Mouse (Mus musculus) layer of hippocampus, adult 8-10 months (tissue): ENCODE results near the gene Rab11fip3. TPM values are rescaled to one million over a fixed set of nuclear protein-coding genes. Genes with fewer than 3 reads are reported as not detected.

Experiments
- DNase-seq, 2 experiments: peaks; one replicate each; pipeline ENCODE4 v3.0.0; 2022; ENCODE audit warnings: low spot score in 2 of 2
- total RNA-seq, 4 experiments: library from RNA; stranded (reverse); gene quantifications; 2 replicates each; pipeline ENCODE4 v1.2.4; 2022

Rab11fip3 gene
- total RNA-seq, 4 experiments from 2014 or later: 96.5 to 113 (median 102) TPM

DNA sequence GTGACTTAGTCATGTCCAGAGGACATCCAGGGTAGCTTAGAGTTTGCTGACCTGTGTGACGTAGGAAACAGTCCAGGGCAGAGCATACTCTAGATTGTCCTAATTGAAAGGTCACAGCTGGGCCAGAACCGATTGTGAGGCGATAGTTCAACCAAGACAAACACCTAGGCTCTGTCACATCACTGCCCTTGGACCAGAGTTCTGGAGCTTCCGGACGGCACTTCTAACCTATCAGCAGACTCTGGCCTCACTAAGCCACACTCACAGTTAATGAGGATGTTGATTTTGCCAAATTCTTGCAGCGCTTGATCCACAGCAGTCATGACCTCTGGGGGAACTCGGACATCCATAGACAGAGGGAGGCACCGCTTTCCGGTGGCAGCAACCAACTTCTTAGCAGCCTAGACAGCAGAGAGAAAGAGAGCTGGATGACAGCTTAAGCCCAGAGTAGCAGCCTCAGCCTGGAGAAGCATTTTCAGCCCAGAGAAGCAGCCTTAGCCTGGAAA is 17.8 kb upstream of the Rab11fip3 start:
- no peak for DNase-seq

DNA sequence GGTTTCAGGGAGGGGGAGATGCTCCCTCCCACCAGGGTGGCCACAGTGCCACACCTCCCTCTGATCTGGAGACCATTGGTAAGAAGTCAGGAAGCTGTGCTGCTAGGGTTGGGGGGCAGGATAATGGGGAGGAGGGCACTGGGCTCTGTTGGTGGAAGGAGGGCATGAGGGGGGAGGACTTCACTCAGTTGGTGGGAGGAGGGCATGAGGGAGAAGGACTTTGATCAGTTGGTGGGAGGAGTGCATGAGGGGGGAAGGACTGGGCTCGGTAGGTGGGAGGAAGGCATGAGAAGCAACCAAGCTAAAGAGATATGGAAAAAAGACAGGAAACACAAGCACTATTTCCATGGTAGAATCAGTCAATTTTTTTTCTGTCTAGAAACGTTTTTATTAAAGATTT is 11.5 kb upstream of the Rab11fip3 start:
- no peak for DNase-seq

DNA sequence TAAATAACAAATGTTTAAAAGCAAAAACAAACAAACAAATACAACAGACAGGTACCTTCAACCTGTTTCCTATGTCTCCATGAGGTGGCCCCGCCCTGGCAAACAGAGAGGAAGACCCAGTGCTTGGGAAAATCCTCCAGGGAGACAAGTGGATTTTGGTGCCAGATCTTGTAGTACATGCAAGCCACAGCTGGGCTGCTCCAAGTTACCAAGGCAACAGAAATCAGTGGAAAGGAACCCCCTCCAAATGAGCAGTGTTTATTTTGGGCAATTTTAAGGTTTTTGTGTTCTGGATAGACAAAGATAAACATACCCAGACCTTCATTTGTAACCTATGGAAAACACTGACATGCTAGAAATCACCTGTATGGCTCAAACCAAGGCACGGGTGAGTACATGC is 9.5 kb upstream of the Rab11fip3 start:
- no peak for DNase-seq

DNA sequence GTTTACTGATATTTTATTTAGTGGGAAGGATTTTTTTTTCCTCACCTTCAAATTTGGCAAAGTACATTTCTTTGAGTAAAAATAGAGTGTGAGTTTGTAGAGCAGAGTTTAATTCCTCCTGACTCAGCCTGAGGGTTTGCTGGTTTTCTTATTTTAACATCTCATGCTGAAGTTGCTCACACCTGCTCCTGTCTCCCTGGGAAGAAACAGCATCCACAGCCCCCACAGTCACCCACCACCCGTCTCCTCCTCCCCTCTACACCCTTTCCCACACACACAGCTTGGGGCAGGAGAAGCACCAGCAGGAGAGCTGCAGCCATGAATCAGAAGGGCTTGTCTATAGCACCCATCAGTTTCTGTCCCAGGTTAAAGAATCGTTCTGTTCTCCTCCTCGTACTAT is 5.9 kb upstream of the Rab11fip3 start:
- no peak for DNase-seq

DNA sequence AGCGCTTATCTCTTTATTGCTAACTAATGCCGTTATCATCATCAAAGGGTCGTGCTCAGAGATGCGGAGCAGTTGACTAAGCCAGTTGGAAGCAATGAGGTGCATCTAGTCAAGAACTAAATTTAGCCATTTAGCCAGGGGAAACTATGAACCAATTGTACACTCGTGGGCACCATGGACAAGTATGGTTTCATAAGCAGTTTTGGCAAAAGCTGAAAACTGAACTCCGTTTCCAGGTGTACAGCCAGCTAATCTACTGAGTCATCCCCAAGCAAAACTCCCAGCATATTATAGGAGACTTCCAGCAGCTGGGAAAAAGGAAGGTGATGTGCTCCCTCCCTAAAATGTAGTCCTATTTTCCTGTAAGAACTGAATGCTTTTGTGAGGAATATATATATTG is 781 bp upstream of the Rab11fip3 start:
- DNase-seq: no peak

DNA sequence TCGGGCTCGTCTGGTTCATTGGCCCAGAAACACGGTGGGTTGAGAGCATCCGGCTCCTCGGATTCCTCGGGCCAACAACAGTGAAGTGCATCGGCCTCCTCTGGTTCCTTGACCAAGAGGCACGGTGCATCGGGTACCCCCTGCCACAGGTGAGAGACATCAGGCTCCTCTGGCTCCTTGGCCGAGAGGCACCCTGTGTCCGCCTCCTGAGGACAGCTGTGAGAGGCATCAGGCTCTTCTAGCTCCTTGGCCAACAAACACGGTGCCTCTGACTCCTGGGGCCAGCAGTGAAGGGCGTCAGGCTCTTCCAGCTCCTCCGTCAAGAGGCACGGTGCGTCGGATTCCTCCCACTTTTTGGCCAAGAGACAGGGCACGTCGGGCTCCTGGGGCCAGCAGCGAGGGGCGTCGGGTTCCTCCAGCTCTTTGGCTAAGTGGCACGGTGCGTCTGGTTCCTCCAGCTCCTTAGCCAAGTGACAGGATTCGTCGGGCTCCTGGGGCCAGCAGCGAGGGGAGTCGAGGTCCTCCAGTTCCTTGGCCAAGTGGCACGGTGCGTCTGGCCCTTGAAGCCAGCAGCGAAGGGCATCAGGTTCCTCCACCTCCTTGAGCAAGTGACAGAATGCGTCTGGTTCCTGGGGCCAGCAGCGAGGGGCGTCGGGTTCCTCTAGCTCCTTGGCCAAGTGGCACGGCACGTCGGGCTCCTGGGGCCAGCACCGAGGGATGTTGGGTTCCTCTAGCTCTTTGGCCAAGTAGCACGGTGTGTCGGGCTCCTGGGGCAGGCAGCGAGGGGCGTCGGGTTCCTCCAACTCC is 1.1 kb downstream of the Rab11fip3 start:
- no peak for DNase-seq

DNA sequence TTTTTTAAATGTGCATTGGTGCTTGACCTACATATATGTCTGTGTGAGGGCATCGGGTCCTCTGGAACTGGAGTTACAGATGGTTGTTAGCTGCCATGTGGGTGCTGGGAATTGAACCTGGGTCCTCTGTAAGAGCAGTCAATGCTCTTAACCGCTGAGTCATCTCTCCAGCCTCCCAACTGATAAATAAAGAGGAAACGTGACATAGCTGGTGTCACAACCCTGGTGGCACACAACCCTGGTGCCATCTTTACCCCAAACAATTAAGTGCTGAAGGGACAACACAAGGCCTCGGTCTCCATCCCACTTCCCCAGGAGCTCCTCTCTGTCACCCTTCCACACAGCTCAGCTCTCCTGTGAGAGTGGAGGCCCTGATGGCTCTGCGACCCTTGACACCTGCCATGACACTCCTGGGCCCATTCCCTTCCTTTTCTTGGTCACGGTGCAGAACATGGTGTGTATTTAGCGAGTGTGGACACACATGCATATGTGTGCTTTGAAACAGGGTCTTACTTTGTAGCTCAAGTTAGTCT is 2.8 kb downstream of the Rab11fip3 start:
- no peak for DNase-seq

DNA sequence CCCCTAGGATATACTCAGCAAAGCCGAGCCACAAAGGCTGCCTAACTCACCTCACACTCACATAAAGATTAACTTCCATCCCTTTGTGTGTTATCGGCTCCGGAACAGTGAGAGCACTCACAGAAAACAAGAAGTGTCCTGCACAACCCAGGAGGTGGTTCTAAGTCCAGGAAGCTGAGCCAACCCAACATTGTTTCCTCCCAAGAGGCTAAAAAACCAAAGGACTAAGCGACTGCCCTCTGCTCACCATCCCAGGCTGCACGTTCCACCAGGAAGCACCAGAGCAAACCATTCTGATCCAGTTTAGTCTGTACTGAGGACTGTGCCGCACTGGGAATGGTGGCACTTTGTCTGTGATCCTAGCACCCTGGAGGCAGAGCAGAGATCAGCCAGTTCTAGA is 4.4 kb downstream of the Rab11fip3 start:
- no peak for DNase-seq

DNA sequence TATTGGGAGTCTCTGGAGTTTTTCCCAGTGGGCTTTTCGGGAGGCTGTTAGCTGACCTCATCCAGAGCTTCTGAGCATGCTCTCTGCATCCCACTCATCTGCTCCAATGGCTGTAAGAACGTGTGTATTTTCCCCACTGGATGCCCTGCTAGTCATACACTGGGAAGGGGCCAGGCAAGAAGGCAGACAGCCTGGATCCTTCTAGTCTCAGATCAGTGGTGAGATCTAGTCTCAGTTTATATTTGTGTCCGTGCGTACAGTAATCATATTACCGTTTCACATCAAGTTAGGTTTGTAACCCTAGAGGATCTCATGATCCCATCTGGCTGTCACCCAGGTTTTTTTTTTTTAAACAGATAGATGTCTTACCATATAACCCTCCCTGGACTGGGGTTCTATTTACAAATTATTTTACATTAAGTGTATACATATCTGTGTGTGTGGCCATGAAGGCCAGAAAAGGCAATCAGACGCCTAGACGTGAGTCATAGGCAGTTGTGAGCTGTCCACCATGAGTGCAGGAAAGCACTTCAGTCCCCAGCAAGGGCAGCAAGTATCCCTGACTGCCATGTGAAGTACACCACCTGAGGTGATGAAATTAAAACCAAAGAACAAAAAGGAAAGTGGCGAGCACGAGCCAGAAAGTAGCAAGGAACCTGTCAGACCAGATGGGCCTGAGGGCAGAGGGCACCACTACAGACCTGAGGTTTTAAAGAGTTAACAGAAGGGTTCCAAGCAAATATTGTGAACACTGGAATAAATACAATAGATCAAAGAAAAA is 11.4 kb downstream of the Rab11fip3 start:
- DNase-seq: no peak

DNA sequence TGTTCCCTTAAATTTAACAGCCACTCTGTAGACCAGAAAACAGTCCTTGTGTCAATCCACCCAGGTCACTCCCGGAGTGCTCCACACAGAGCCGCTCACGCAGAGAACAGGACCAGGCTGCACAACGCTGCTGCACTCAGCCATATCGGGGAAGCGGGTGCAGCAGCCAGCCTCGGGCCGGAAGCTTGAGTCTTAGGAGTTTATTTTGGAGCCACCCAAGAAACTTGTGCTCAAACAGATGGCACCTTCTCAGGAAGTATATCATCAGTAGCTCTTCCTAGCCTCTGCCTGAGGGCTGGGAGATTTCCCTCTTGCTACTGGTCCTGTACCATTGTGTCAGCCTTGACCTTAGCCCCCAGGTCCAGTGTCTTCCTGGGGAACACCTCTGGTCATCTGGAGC is 12.1 kb downstream of the Rab11fip3 start:
- peak in 1 of 2 experiments; percentile 37 for DNase-seq

DNA sequence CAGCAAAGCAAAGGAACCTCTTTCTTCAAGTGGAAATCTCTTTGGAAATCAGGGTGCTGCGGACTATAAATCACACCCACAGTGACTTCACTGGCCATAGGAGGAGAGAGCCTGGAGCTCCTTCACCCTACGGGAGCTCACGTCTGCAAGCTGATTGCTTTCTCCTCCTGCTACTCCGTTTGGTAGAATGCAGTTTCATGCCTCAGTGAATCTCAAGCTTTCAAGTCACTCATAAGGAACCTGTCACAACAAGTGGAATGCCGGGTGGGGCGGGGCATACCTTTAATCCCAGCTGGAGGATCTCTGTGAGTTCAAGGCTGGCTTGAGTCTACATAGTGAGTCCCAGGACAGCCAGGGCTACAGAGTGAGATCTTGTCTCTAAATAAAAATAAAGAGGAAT is 14.2 kb downstream of the Rab11fip3 start:
- DNase-seq: no peak

DNA sequence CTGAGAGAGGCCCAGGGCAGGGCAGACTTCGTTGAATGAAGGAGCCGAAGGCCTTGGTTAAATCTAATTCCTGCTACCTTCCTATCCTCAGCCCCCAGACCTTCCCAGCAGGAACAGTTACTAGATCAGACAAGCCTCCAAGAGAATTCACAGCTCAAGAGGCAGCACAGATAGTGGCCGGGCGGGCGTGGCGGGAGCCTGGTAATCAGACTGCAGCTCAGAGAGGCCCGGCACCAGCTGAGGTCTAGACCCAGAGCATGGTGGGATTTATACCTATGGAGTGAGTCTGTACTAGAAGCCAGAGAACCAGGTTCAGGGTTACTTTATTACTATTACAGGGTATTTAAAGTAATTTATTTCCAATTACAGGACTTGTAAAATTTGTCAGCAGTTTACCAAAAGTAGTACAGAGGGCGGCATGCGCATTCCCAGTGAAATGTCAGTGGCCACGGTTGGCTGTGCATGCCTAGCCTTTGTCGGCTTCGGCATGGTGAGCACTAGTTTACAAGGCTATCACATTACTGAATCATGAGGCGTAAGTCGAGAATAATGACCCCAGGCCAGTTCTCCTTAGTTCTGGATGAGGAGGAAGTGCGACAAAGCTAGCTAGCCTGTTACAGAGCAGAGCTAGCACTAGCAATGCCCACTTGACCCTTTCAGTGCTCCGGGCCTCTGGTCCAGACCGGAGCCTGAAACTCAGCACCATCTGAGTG is 15.1 kb downstream of the Rab11fip3 start:
- no peak for DNase-seq

DNA sequence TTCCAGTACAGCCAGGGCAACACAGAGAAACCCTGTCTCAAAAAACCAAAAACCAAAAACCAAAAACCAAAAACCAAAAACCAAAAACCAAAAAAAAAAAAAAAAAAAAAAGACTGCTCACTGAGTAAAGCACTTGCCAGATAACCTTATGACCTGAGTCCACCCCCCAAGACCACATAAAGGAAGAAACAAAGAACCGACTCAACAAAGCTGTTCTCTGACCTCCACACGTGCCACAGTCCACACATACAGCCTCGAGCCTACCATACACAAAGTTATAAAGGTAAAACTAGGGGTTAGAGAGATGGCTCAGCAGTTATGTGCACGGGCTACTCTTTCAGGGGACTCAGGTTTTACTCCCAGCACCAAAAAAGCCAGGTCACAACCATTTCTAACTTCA is 16.6 kb downstream of the Rab11fip3 start:
- DNase-seq: no peak

DNA sequence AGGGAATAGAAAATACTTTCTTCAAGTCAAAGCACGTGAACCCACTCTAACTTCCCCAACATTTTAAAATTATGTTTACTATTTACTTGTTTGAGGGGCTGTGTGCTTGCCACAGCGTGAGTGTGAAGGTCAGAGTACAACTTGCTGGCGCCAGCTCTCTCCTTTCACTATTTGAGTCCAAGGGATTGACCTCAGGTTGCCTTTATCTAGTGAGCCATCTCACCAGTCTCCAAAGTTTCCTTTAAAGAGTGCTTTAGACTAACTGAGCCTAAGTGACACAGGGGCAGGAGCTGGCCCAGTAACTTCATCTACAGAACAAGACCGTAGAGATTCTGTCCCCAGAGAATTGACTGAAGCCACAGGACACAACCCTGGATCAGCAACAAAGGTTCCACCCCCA is 17.3 kb downstream of the Rab11fip3 start:
- DNase-seq: no peak

DNA sequence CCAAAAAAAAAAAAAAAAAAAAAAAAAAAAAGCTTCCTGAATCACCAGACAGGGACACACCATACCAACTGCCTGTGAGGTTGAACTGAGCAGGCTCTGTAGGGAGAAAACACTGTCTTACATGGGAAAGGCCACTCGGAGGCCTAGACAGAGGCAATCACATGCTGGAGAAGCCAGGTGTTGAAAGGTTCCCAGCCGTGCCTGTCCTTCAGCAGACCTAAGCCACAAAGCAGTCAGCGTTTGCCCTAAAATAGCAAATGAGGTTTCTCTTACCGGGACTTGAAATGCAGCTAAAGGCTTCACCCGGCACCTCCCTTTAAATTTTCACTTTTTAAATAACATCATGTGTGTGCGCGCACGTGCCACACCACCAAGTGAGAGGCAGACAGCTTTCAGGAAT is 21.2 kb downstream of the Rab11fip3 start:
- no peak for DNase-seq

DNA sequence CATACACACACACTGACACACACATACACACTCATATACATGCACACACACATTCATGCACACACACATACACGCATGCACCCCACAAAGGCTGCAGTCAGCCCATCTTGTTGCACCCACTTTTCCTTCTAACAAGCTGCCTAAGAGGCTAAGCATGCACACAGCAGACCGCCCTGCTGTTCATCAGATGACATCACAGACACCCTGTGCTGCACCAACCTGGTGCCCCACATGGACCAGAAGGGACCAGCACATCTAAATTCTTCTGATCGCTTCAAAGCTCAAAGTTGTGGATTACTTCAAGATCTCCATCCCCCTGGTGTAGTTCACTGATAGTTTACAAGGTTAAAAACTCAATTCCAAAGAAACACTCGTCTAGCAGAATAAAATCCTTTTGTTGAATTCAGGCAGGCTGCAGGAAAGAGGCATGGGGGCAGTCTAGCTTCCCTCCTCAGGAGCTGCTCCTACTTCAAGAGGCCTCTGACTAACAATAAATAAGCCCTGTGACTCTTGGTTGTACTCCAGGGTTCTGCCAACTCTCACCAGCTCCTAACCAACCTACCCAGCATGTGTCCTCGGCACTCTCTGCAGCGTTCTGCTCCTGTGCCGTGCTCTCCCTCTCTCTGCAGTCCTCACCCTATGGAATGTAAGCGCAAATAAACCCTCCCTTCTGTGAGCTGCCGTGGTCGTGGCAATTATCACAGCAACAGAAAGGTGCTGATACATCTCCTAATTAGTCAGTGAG is 22.9 kb downstream of the Rab11fip3 start:
- DNase-seq: peak in 1 of 2 experiments; percentile 51

DNA sequence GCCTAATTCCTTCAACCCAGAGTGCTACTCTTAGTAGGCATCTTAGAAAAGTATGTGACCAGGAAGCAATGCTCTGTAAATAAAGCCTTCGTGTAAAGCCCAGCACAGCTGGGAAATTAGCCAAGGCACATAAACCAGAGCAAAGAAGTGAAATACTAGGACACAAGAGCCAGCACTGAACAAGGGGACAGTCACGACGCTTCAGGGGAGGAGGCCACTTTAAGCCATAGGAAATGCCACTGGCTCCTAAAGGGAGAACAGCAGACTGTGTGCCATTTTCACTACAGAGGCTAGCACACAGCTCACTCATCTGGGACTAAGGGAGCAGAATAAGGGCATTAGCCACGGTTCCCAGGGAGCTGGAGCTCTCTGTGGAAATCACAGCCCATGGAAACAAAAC is 24.1 kb downstream of the Rab11fip3 start:
- DNase-seq: no peak

DNA sequence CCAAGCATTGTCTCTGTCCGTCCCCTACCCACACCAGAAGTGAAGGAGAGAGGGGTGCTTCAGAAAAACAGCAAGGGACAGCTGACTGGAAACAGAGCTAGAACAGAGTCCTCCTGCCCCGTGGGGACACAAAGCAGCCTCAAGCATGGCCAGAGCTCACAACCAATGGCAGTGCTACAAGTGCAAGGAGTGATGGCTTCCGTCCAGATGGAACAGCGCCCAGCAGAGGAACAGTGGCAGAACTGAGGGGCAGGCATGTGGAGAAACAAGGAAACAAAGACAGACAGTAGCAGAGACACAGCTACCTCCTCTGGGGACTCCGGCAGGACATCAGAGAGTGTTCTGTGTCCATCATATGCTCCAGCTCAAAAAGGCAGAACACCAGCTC is 26.1 kb downstream of the Rab11fip3 start:
- peak; percentile 83 to 86 for DNase-seq

DNA sequence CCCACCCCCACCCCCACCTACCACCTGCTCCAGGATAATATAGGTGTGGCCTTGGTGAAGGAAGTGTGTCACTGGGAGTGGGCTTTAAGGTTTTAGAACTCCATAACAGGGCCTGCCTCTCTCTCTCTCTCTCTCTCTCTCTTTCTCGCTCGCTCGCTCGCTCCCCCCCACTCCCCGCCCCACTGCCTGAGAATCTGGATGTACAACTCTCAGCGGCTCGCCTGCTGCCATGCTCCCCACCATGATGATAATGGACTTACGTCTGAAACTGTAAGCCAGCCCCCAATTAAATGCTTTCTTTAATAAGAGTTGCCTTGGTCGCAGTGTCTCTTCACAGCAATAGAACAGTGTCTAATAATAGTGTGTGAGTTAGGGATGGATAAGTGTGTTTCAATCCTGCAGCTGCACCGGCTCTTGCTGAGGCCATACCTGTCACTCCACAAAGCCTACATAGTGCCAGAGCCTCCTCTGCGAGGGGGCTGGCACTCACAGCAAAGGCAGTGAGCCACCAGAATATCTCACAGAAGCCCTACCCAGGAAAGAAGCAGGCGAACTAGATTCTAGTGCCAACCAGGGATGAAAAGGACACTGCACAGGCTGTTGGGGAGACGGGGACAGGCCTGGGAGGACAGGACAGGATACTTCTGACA is 26.6 kb downstream of the Rab11fip3 start:
- no peak for DNase-seq

DNA sequence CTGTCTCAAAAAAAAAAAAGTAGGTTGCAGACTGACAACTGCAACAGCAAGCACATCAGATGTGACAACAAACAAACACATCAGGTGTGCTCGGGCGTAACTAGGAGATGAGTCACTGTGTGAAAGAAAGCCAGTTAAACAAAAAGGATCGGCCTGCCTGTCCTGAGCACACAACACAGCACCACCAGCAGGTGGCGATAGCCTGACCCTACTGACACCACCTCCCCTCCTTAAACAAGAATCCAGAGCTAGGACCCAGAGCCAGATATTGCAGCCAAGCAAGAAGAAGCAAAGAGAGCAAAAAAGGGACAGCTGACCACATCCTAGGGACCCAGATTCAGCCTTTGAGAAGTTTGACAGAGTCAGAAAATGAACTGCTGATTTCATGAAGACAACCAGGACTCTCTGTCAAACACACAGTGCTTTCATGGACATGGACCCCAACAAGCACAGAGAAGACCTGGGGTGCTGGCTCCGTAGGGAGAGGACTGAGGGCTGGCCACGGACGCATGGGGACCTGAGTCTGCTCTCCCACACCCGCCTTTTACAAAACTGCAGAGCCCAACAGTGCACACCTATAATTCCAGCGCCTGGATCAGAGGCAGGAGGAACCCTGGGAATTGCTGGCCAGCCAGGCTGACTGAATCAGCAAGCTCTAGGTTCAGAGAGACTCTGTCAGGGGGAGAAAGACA is 28.1 kb downstream of the Rab11fip3 start:
- no peak for DNase-seq
